In the genomic region with DNA sequence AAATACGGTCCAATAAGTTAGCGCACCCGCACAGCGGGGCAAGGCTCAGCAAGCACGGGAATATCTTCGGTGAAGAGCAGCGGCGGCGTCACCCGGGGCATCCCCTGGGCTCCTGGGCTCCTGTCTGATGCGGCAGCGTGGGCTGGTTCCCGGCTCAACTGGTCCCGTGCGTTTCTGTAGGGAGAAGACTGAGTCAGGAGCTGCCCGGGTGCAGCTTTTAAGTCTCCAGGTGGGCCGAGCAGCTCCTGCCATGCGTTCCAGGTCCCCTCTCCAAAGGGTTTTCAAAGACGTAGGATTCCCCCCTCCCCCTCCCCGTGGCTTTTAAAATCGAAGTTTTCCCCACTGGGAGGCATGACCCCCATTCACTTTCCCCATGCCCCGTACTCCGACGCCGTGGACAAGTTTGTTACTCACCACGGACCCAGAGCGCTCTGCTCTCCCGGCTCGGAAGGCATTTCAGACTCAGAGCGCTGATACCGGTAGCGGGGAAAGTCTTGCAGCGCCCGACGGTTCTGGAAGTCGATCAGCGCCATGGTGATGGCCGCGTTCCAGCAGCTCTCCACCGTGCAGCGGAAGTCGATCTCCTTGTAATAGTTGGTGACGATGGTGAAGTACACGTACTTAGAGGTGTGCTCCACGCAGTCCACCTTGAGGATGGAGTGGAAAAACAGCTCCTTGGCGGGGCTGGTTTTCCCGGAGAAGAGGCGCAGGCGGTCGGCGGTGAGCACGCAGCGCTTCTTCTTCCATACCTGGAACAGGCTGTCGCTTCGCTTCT, we compare ENCODE assay signal across 8 mouse cellular contexts. TPM values are rescaled to one million over a fixed set of nuclear protein-coding genes. Genes with fewer than 3 reads are reported as not detected.
DNase-seq lines count a peak whose midpoint lies in the region; ATAC-seq lines count a peak whose summit lies in the region.

No protein-coding gene starts in this region.

- peak overlapping the region; percentile 38 for H3K4me3 ChIP-seq in embryonic facial prominence, embryonic 12.5 days
- H3K4me3 ChIP-seq in stomach, embryonic 16.5 days (replicated peaks; ENCODE audit: low read length) = peak overlapping the region; percentile 59

- no peak overlapping the region for H3K9ac ChIP-seq in embryonic facial prominence, embryonic 12.5 days
- H3K9ac ChIP-seq in stomach, embryonic 16.5 days (ENCODE audit: low read length) = peak overlapping the region; percentile 46

- H3K4me2 ChIP-seq in embryonic facial prominence, embryonic 12.5 days (replicated peaks) = peak overlapping the region; percentile 65
- peak overlapping the region; percentile 93 for H3K4me2 ChIP-seq in stomach, embryonic 16.5 days (ENCODE audit: low read depth, low read length)

- no peak for ATAC-seq in embryonic facial prominence, embryonic 12.5 days (ENCODE audit: insufficient number of reproducible peaks, insufficient read depth, low FRiP score, low TSS enrichment)
- ATAC-seq in megakaryocyte-erythroid progenitor cell, adult 5-6 weeks (replicated peaks; ENCODE audit: low FRiP score, low TSS enrichment, poor library complexity, severe bottlenecking) = peak; percentile 42
- no peak for ATAC-seq in stomach, embryonic 16.5 days (ENCODE audit: insufficient read depth, low FRiP score)

- H3K27ac ChIP-seq in embryonic facial prominence, embryonic 12.5 days = no peak overlapping the region
- H3K27ac ChIP-seq in stomach, embryonic 16.5 days (ENCODE audit: low read length) = no peak overlapping the region

- H3K27me3 ChIP-seq in embryonic facial prominence, embryonic 12.5 days = peaks cover 63% of the 10 kb centered on the region
- peaks cover 32% of the 10 kb centered on the region for H3K27me3 ChIP-seq in stomach, embryonic 16.5 days (ENCODE audit: control insufficient read depth, insufficient read depth, low read length)

- 5% methylated on average over 55 of the region's 55 CpGs for WGBS in embryonic facial prominence, embryonic 12.5 days
- WGBS in stomach, embryonic 16.5 days = 1% methylated on average over 55 of the region's 55 CpGs

- peaks cover 12% of the 10 kb centered on the region for H3K4me1 ChIP-seq in embryonic facial prominence, embryonic 12.5 days
- peaks cover 12% of the 10 kb centered on the region; the same call in 1 of the 2 replicates for H3K4me1 ChIP-seq in stomach, embryonic 16.5 days (ENCODE audit: control insufficient read depth, insufficient read depth, low read length)

- H3K9me3 ChIP-seq in embryonic facial prominence, embryonic 12.5 days = no peaks in the 10 kb centered on the region
- no peaks in the 10 kb centered on the region for H3K9me3 ChIP-seq in stomach, embryonic 16.5 days (replicated peaks; ENCODE audit: control insufficient read depth, low read length)

- H3K36me3 ChIP-seq in embryonic facial prominence, embryonic 12.5 days = no peaks in the 10 kb centered on the region
- no peaks in the 10 kb centered on the region for H3K36me3 ChIP-seq in stomach, embryonic 16.5 days (ENCODE audit: control insufficient read depth, insufficient read depth, low read length)

- peak; percentile 10 to 15 for DNase-seq in cerebellum, postnatal 36 days
- no peak for DNase-seq in cerebellum, adult 9-10 months
- peak; percentile 39 for DNase-seq in ES-CJ7 (ENCODE audit: low read depth, low spot score)
- peak; percentile 48 to 61 for DNase-seq in heart, postnatal 36 days
- DNase-seq in left cerebral cortex, postnatal 36 days (ENCODE audit: low spot score in 2 of 2) = peak; percentile 21 to 25

- intact Hi-C loops in heart, postnatal 36 days (cut with DNase I) = no loop called here
- intact Hi-C loops in left cerebral cortex, postnatal 36 days (cut with DNase I) = no loop called here

RNA-seq across cellular contexts. Expression of a gene that starts 1.1 kb away (rescaled TPM):
- 7.3 and 9.1 TPM in 2 replicates for polyA plus RNA-seq in embryonic facial prominence, embryonic 12.5 days (2016; fragmentation: Nextera tagmentation; extraction: Ambion mirVana)
- total RNA-seq in heart, postnatal 36 days (2021) = not detected
- total RNA-seq in left cerebral cortex, postnatal 36 days (2021) = not detected
- total RNA-seq in megakaryocyte-erythroid progenitor cell, adult 5-6 weeks (2014; fragmentation: Nextera tagmentation) = 8.4 and 8.5 TPM in 2 replicates
- total RNA-seq in megakaryocyte-erythroid progenitor cell, adult 5-6 weeks (2017) = 6.2 and 15.8 TPM in 2 replicates
- 11.2 and 12.8 TPM in 2 replicates for polyA plus RNA-seq in stomach, embryonic 16.5 days (2015; fragmentation: Nextera tagmentation; extraction: Ambion mirVana)

RNA-seq across cellular contexts. Expression of a gene that starts 28.3 kb away (rescaled TPM):
- 0.60 and 1.6 TPM in 2 replicates for polyA plus RNA-seq in embryonic facial prominence, embryonic 12.5 days (2016; fragmentation: Nextera tagmentation; extraction: Ambion mirVana)
- total RNA-seq in heart, postnatal 36 days (2021) = under 1 TPM; 0.33 to 0.54 TPM
- under 1 TPM; 0.34 to 0.89 TPM for total RNA-seq in left cerebral cortex, postnatal 36 days (2021)
- 0.62 and 3.0 TPM in 2 replicates for total RNA-seq in megakaryocyte-erythroid progenitor cell, adult 5-6 weeks (2014; fragmentation: Nextera tagmentation)
- 1.1 and 2.5 TPM in 2 replicates for total RNA-seq in megakaryocyte-erythroid progenitor cell, adult 5-6 weeks (2017)
- 11.3 and 15.8 TPM in 2 replicates for polyA plus RNA-seq in stomach, embryonic 16.5 days (2015; fragmentation: Nextera tagmentation; extraction: Ambion mirVana)

RNA-seq across cellular contexts. Expression of a gene that starts 41.0 kb away (rescaled TPM):
- 1,667 and 1,675 TPM in 2 replicates for polyA plus RNA-seq in embryonic facial prominence, embryonic 12.5 days (2016; fragmentation: Nextera tagmentation; extraction: Ambion mirVana)
- total RNA-seq in heart, postnatal 36 days (2021) = 10 to 100 TPM; 30.8 to 44.2 TPM
- 10 to 100 TPM; 11.9 to 14.2 TPM for total RNA-seq in left cerebral cortex, postnatal 36 days (2021)
- total RNA-seq in megakaryocyte-erythroid progenitor cell, adult 5-6 weeks (2014; fragmentation: Nextera tagmentation) = 4.3 TPM in 1 of 2 replicates, not detected in the other
- total RNA-seq in megakaryocyte-erythroid progenitor cell, adult 5-6 weeks (2017) = 1.1 and 1.3 TPM in 2 replicates
- polyA plus RNA-seq in stomach, embryonic 16.5 days (2015; fragmentation: Nextera tagmentation; extraction: Ambion mirVana) = 402 and 460 TPM in 2 replicates

RNA-seq across cellular contexts. Expression of a gene that starts 47.1 kb away (rescaled TPM):
- 310 and 322 TPM in 2 replicates for polyA plus RNA-seq in embryonic facial prominence, embryonic 12.5 days (2016; fragmentation: Nextera tagmentation; extraction: Ambion mirVana)
- total RNA-seq in heart, postnatal 36 days (2021) = 100 to 1,000 TPM; 181 to 193 TPM
- total RNA-seq in left cerebral cortex, postnatal 36 days (2021) = 100 to 1,000 TPM; 110 to 117 TPM
- total RNA-seq in megakaryocyte-erythroid progenitor cell, adult 5-6 weeks (2014; fragmentation: Nextera tagmentation) = 130 and 169 TPM in 2 replicates
- total RNA-seq in megakaryocyte-erythroid progenitor cell, adult 5-6 weeks (2017) = 222 and 257 TPM in 2 replicates
- polyA plus RNA-seq in stomach, embryonic 16.5 days (2015; fragmentation: Nextera tagmentation; extraction: Ambion mirVana) = 196 and 204 TPM in 2 replicates

Comparison
In these comparisons a context has a peak if more than half of its experiments do, and no peak if none do; other contexts are left out.
1. RNA of a gene that starts 1.1 kb away (total RNA-seq): 6.2 to 15.8 TPM in megakaryocyte-erythroid progenitor cell, adult 5-6 weeks; not detected in left cerebral cortex, postnatal 36 days and not detected in heart, postnatal 36 days; every median in the first group is over 4 times any median in the second.